Mouse (Mus musculus) cerebellum, adult (tissue): ENCODE measurements around the gene Cald1.

Experiments used
- ATAC-seq: cut with Nextera tagmentation; 2 replicates; pipeline ENCODE4 v1.9.2; 2017; ENCODE audit warnings: mild to moderate bottlenecking, moderate library complexity, mixed read lengths; ENCODE audit not compliant: insufficient number of reproducible peaks, low FRiP score, low TSS enrichment

Cald1 gene

DNA sequence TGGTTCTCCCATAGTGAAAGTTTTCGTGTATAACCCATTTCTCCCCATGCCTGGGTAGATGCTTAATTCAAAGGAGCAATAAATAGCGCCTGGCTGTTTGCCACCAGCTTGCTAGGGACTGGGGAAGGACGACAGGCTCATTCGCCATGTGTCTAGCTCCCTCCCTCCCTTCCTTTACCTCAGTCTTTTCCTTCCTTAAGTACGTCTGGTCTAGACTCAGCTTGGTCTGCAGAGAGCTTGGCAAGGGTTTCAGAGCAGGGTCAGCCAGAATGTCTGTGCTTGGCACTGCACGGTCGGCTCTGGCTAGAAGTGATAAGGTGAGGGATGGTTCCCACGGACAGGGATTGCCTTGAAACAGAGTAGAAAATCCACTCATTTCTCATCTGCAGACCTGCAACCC lies 62.4 kb downstream of the Cald1 start:
- ATAC-seq = peak; percentile 62

DNA sequence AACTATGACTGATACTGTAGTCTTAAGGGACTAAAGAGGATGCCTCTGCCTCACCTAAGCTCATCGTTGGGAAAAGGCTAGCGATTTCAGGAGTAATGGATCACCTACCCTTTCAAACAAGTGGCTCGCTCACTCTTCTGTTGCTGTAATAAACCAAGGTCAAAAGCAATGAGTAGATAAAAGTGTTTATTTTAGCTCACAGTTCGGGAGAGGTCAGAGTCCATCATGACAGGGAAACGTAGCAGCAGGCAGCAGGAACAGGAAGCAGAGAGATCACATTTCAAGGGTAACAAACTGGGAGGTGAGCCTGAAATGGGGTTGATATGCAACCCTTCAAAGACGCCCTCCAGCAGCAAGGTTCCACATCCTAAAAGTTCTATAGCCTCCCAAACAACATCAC lies 64.3 kb downstream of the Cald1 start:
- no peak for ATAC-seq

GRCm38 (mm10) chr6:34664291-34664690 lies 66.0 kb downstream of the Cald1 start:
- peak; percentile 37; the same call in 1 of the 2 replicates for ATAC-seq

GRCm38 (mm10) chr6:34664749-34665148 lies 66.4 kb downstream of the Cald1 start:
- no peak for ATAC-seq

- ATAC-seq = no peak
These were observed 70.5 kb downstream of the Cald1 start for GRCm38 (mm10) chr6:34668739-34669254.

DNA sequence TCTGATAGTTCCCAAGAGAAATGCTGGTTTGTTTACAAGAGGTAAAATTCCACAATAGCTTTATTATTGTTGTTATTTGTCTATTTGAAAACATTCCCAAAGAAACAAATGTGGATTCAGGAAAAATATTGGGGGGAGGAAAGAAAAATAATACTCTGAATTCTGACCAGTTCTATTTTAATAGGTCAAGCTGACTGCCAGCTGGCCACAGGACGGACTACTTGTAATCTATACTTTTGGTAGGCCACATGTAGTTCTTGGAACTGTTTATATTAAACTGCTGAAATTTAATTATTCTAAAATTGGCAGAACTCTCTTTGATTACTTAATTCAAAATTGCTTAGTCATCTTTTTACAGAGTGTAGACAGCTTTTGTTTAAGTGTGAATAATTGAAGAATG lies 73.1 kb downstream of the Cald1 start:
- no peak for ATAC-seq

GRCm38 (mm10) chr6:34674416-34674815 lies 76.1 kb downstream of the Cald1 start:
- no peak for ATAC-seq

GRCm38 (mm10) chr6:34674897-34675296 lies 76.6 kb downstream of the Cald1 start:
- no peak for ATAC-seq

GRCm38 (mm10) chr6:34682126-34682525 lies 83.8 kb downstream of the Cald1 start:
- ATAC-seq = no peak

GRCm38 (mm10) chr6:34684886-34685285 lies 86.6 kb downstream of the Cald1 start:
- ATAC-seq = no peak

DNA sequence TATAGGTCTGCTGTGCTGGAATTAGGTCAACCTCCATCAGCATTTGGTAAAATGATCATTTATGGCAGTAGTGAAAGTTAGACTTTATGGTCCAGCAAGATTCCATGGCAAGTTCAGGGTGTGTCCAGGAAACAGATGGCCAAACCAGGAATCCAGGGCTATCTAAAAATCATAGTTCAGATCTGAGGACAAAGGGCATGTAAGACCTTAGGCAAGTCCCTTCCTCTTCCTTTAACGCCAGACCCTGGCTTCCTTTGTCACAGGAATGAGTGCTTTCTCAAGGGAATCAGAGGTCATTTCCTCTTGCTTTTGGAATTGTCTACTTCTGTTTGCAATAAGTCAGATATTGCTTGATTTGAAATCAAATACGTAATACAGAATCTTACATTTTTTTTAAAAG lies 90.7 kb downstream of the Cald1 start:
- no peak for ATAC-seq

DNA sequence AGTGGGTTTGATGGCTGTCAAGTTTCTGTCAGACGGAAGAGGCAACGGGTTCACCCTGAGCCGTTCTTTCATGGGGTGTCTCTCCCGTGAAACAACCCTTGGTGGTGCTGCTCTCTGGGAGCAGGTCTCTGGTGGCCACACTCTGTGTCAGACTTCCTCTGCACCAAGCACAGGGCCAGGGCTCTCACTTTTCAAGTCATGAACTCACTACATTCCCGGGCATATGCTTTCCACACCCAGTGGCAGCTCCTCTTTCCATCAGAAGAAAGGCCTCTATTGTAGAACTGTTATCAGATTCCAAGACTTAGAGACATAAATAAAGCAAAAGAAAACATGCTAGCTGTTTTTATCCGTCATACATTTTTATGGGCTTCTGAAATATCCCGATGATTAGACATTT lies 93.1 kb downstream of the Cald1 start:
- no peak for ATAC-seq

GRCm38 (mm10) chr6:34694096-34694495 lies 95.8 kb downstream of the Cald1 start:
- ATAC-seq = no peak

- no peak for ATAC-seq
These were observed 105.3 kb downstream of the Cald1 start for GRCm38 (mm10) chr6:34703421-34704120.

DNA sequence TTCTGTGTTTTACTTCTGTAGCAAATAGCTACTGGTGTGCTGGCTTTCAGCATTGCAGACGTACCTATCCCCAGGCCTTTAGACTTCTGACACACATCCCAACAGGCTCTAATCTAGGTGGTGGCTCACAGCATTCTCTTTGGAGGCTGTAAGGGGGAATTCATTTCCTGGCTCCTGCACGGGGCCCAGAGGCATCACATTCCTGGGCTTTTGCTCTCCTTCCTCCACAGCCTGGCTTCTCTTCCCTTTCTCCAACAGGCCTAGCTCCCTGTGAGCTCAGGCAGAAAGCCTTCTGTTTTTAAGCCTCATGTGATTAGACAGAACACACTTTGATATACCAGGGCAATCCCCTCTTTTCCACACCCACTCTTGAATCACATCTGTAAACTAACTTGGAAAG lies 109.2 kb downstream of the Cald1 start:
- ATAC-seq = no peak

- peak; percentile 21 for ATAC-seq
These were observed 110.5 kb downstream of the Cald1 start for GRCm38 (mm10) chr6:34708650-34709265.

DNA sequence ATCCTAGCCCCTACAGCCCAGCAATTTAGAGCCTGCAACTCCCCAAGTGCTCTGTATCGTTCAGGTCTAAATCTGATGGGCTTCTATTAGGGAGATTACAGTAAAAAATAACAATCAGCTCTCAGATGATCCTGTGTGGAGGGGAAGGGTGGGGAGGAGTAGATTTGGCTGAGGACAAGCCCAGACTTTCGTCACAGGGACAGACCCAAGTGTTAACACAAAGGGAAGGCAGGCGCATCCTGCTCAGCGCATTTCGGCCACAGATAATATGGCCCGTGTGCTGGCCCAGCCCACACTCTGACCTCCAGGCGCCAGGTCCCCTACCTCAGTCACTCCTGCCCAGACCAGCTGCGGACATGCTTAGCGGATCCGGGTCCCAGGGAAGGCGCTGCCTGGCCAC lies 111.0 kb downstream of the Cald1 start:
- ATAC-seq = peak; percentile 77

GRCm38 (mm10) chr6:34709946-34710682 lies 111.8 kb downstream of the Cald1 start:
- ATAC-seq = peak; percentile 45; the same call in 1 of the 2 replicates

DNA sequence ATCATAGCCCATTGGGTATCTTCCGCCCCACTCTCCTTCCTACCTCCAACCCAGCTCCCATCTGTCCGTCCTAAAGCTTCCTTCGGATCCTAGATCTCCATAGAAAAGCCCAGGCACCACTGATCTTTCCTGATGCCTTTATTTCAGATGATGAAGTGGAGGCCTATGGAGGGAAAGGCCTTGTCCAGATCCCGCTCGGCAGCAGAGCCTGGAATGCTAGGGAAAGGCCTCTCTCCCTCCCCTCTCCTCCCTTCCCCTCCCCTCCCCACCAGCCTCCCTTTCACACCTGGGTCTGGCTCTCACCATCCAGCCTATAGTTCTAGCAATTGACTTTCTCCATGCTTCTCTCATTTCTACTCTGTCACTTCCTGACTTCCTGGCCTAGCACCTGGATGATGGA lies 112.5 kb downstream of the Cald1 start:
- ATAC-seq = peak; percentile 18; the same call in 1 of the 2 replicates

- ATAC-seq = no peak
These were observed 113.3 kb downstream of the Cald1 start for GRCm38 (mm10) chr6:34711620-34712019.

GRCm38 (mm10) chr6:34713169-34713568 lies 114.9 kb downstream of the Cald1 start:
- ATAC-seq = no peak
